Mouse (Mus musculus) activated CD4-positive, CD25-positive, alpha-beta regulatory T cell (primary cell): ENCODE measurements around the gene Neurl1b. TPM values are rescaled to one million over a fixed set of nuclear protein-coding genes. Genes with fewer than 3 reads are reported as not detected.

ENCODE experiments used
- polyA plus RNA-seq, 2 experiments: library from polyadenylated mRNA; unstranded; fragments of 100-300 nt; shearing (Covaris generic); gene quantifications; one replicate each; pipeline ENCODE4 v1.2.1; 2017

The Neurl1b gene
- under 1 TPM in 1 of 2 experiments, not detected in 1; 0.11 TPM for polyA plus RNA-seq

DNA sequence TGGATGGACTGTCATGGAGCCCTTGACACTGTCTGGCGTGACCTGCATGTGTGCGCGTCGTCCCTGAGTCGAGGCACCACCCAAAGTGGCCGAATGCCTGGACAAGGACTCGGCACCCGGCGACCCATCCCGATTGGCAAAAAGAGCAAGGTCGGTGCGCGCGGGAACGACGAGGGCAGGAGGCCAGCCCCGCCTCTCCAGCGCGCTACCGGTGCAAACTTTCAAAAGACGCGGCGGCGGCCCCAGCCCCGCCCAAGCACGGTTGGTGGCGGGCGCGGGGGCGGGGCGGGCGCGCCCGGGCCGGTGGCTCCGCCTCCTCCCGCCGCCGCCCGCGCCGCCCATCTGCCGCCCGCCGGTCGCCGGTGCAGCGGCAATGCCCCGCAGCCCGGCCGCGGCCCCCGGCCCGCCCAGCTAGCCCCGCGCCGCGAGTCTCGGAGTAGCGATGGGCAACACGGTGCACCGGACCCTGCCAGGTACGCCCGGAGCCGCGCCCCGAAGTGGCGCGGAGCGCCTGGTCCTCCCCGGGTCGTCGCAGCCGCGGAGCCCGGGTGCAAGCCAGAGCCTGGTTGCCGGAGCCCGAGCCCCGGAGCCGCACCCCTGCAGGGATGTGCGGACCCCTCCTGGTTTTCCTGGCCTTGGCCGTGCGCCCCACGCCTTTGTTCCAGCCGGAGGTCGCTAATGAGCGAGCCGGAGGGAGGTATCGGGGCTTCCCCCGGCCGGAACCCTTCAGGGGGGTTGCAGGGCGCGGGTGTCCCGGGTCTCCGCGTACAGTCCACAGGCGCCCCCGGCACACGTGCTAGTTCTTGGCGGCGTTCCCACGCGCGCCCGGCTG is at the start of gene Neurl1b:
Gene Neurl1b (plus strand): TSS at position 307 of the 832 bp plus-strand sequence.

Other genes with a start within 250 kb of the Neurl1b start
- under 1 TPM; 0.59 to 0.69 TPM for gene Pdia2, start 215.7 kb upstream of the Neurl1b start, polyA plus RNA-seq
- gene Rgs11, start 211.9 kb upstream of the Neurl1b start, polyA plus RNA-seq, result 10 to 100 TPM; 13.9 to 14.8 TPM
- gene Arhgdig, start 207.0 kb upstream of the Neurl1b start, polyA plus RNA-seq, result under 1 TPM; 0.58 to 0.93 TPM
- 10 to 100 TPM; 11.8 to 30.0 TPM for gene Fam234a, start 170.6 kb upstream of the Neurl1b start, polyA plus RNA-seq
- 10 to 100 TPM; 68.9 to 84.4 TPM for gene Luc7l, start 161.9 kb upstream of the Neurl1b start, polyA plus RNA-seq
- 10 to 100 TPM; 85.8 to 91.9 TPM for gene Ergic1, start 146.7 kb downstream of the Neurl1b start, polyA plus RNA-seq
- 10 to 100 TPM; 82.2 to 83.3 TPM for gene Dusp1, start 147.3 kb downstream of the Neurl1b start, polyA plus RNA-seq
- gene Atp6v0e, start 248.4 kb downstream of the Neurl1b start, polyA plus RNA-seq, result 100 to 1,000 TPM; 339 to 371 TPM